ENCODE assay signal across 8 mouse cellular contexts in genomic region chr13:101690911-101691655, GRCm38 (mm10).
DNase-seq lines count a peak whose midpoint lies in the region; ATAC-seq lines count a peak whose summit lies in the region.

No protein-coding gene starts in this region.

- peak overlapping the region; percentile 41 for H3K4me2 ChIP-seq in neural tube, embryonic 11.5 days (ENCODE audit: low read depth)
- peak overlapping the region; percentile 95 for H3K4me2 ChIP-seq in liver, embryonic 15.5 days

- no peaks in the 10 kb centered on the region for H3K27me3 ChIP-seq in erythroblast, embryonic 14.5 days (ENCODE audit: control insufficient read depth)
- no peaks in the 10 kb centered on the region for H3K27me3 ChIP-seq in neural tube, embryonic 11.5 days (ENCODE audit: control insufficient read depth, insufficient read depth, low read length)
- no peaks in the 10 kb centered on the region for H3K27me3 ChIP-seq in liver, embryonic 15.5 days

- no peak overlapping the region for H3K27ac ChIP-seq in neural tube, embryonic 11.5 days (ENCODE audit: low read depth, low read length)
- H3K27ac ChIP-seq in liver, embryonic 15.5 days (replicated peaks), result peak overlapping the region; percentile 95

- H3K4me3 ChIP-seq in erythroblast, embryonic 14.5 days (replicated peaks), result peak overlapping the region; percentile 83
- no peak overlapping the region for H3K4me3 ChIP-seq in neural tube, embryonic 11.5 days (ENCODE audit: low read depth, low read length)
- H3K4me3 ChIP-seq in liver, embryonic 15.5 days (replicated peaks), result peak overlapping the region; percentile 78

- H3K36me3 ChIP-seq in erythroblast, embryonic 14.5 days (ENCODE audit: control insufficient read depth), result peaks cover 52% of the 10 kb centered on the region
- no peaks in the 10 kb centered on the region; the same call in 1 of the 2 replicates for H3K36me3 ChIP-seq in neural tube, embryonic 11.5 days (ENCODE audit: control insufficient read depth, insufficient read depth, low read length)
- H3K36me3 ChIP-seq in liver, embryonic 15.5 days (replicated peaks), result peaks cover 39% of the 10 kb centered on the region

- no peaks in the 10 kb centered on the region for H3K9me3 ChIP-seq in erythroblast, embryonic 14.5 days (ENCODE audit: control insufficient read depth, low read length)
- H3K9me3 ChIP-seq in neural tube, embryonic 11.5 days (ENCODE audit: control insufficient read depth, low read length), result no peaks in the 10 kb centered on the region
- no peaks in the 10 kb centered on the region for H3K9me3 ChIP-seq in liver, embryonic 15.5 days (replicated peaks)

- peaks cover 58% of the 10 kb centered on the region for H3K4me1 ChIP-seq in erythroblast, embryonic 14.5 days (ENCODE audit: control insufficient read depth)
- H3K4me1 ChIP-seq in neural tube, embryonic 11.5 days (ENCODE audit: control insufficient read depth, insufficient read depth, low read length), result peaks cover 17% of the 10 kb centered on the region
- H3K4me1 ChIP-seq in liver, embryonic 15.5 days (replicated peaks), result peaks cover 52% of the 10 kb centered on the region

- H3K9ac ChIP-seq in neural tube, embryonic 11.5 days (ENCODE audit: low read length), result no peak overlapping the region
- H3K9ac ChIP-seq in liver, embryonic 15.5 days, result peak overlapping the region; percentile 87

- DNase-seq in neural tube, embryonic 11.5 days (ENCODE audit: low spot score), result no peak
- DNase-seq in neural tube, embryonic 10.5 days (ENCODE audit: extremely low spot score, low spot score), result no peak
- DNase-seq in thymus, postnatal 36 days, result no peak
- DNase-seq in spleen, adult 12 weeks (ENCODE audit: low spot score), result no peak
- DNase-seq in thymus, postnatal 14 days, result no peak

- 47% methylated on average over 10 of the region's 10 CpGs for WGBS in neural tube, embryonic 11.5 days
- 60% methylated on average over 10 of the region's 10 CpGs for WGBS in liver, embryonic 15.5 days (ENCODE audit: insufficient replicate concordance)

- ATAC-seq in erythroblast, adult 5-6 weeks (replicated peaks; ENCODE audit: low FRiP score, poor library complexity, severe bottlenecking), result no peak
- ATAC-seq in neural tube, embryonic 11.5 days (ENCODE audit: insufficient read depth, low FRiP score, low TSS enrichment), result no peak
- no peak for ATAC-seq in liver, embryonic 15.5 days (ENCODE audit: insufficient read depth)
